Mouse (Mus musculus) olfactory bulb, adult 2 months (tissue): Measurements from ENCODE around the gene Adam19. TPM values are rescaled to one million over a fixed set of nuclear protein-coding genes. Genes with fewer than 3 reads are reported as not detected.

Experiments used
- H3K27ac ChIP-seq: fragments of 200-500 bp; 2 replicates; pipeline ENCODE4 v1.5.1; 2012; ENCODE audit warnings: low read depth, low read length; ENCODE audit not compliant: insufficient read depth
- H3K4me1 ChIP-seq: fragments of 200-500 bp; 2 replicates; pipeline ENCODE4 v1.6.1; 2012; ENCODE audit warnings: low read length; ENCODE audit not compliant: control insufficient read depth, insufficient read depth
- H3K4me3 ChIP-seq: fragments of 200-500 bp; 2 replicates; pipeline ENCODE4 v1.5.1; 2012; ENCODE audit warnings: mild to moderate bottlenecking, low read depth, low read length, moderate library complexity; ENCODE audit not compliant: insufficient read depth
- CTCF ChIP-seq: fragments of 200-500 bp; IDR thresholded peaks from 2 replicates; pipeline ENCODE4 v1.5.1; 2012; ENCODE audit warnings: low read depth, mild to moderate bottlenecking, low read length, moderate library complexity; ENCODE audit not compliant: insufficient read depth
- POLR2A ChIP-seq: fragments of 200-500 bp; IDR thresholded peaks from 2 replicates; pipeline ENCODE4 v1.6.1; 2012; ENCODE audit warnings: mild to moderate bottlenecking, low read depth, low read length, moderate library complexity; ENCODE audit not compliant: insufficient read depth
- WGBS: fragments of 180-500 bp; shearing (Covaris S2); methylation state at CpG from one replicate; pipeline ENCODE4 v1.1.7; 2018; 5-methylcytosine and 5-hydroxymethylcytosine counted together
- polyA plus RNA-seq: library from polyadenylated mRNA; stranded (reverse); fragments of >200 nt; gene quantifications from 2 replicates; pipeline ENCODE4 v1.2.4, GENCODE M21; 2012; ENCODE audit warnings: low replicate concordance; ENCODE audit not compliant: missing spikeins, insufficient read depth, insufficient read length

Gene Adam19
- polyA plus RNA-seq, 1 experiment: not detected

DNA sequence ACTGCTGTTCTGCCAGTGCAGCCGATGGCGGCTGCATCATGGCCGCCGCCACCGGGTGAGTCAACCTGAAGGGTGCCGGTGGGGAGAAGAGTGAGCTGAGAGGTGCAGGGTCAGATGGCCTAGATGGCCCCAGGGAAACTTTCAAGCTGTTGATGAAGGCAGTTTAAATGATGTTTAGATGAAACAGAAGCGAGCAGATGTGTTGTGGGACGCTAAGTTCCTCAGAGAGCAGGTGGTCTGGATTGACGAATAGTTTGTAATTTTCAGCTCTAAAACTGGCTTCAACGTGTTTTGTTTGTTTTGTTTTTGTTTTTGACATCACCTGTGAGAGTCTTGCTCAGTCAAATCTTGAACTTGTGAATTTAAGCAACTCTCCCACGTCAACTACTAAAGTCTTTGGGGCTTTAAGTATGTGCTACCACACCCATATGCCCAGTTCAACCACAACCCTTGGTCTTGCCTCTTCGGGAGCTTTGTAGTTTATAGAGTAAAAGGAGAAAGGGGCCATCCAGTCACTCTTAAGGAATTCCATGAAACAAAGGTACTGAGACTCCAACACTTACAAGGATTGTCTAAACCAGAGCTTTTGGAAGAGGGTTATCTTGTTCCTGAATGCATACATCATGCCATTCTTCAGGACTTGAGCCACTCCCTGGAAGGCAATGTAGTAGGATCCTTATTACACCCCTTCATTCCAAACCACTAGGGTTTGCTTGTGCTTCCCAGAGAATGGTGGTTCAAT lies 69.5 kb downstream of the Adam19 start:
- no peaks in the 10 kb centered on the region for H3K4me1 ChIP-seq
- H3K27ac ChIP-seq: no peak overlapping the region
- H3K4me3 ChIP-seq: no peak overlapping the region
- WGBS: 95% methylated on average over 12 of the region's 12 CpGs
- TF ChIP-seq POLR2A (no peak), CTCF (no peak)

- 93% methylated on average over 7 of the region's 7 CpGs for WGBS
- TF ChIP-seq CTCF (no peak), POLR2A (no peak)
- no peak overlapping the region for H3K27ac ChIP-seq
Observed at GRCm38 (mm10) chr11:46125835-46126229, 70.0 kb downstream of the Adam19 start.

GRCm38 (mm10) chr11:46126317-46126716 lies 70.5 kb downstream of the Adam19 start:
- Histone ChIP-seq H3K4me1 (no peaks in the 10 kb centered on the region), H3K4me3 (no peak overlapping the region), H3K27ac (no peak overlapping the region)
- no peak for TF ChIP-seq CTCF
- TF ChIP-seq POLR2A: no peak
- WGBS: 95% methylated on average over 7 of the region's 7 CpGs

More at GRCm38 (mm10) chr11:46125835-46126229, 70.0 kb downstream of the Adam19 start:
- H3K4me1 ChIP-seq: no peaks in the 10 kb centered on the region
- H3K4me3 ChIP-seq: no peak overlapping the region

GRCm38 (mm10) chr11:46126827-46127410 lies 71.1 kb downstream of the Adam19 start:
- TF ChIP-seq CTCF (no peak), POLR2A (no peak)
- H3K4me1 ChIP-seq: no peaks in the 10 kb centered on the region

GRCm38 (mm10) chr11:46127621-46128547 lies 72.1 kb downstream of the Adam19 start:
- TF ChIP-seq POLR2A (no peak), CTCF (no peak)
- Histone ChIP-seq H3K4me1 (no peaks in the 10 kb centered on the region), H3K4me3 (no peak overlapping the region), H3K27ac (no peak overlapping the region)
- 85% methylated on average over 15 of the region's 15 CpGs for WGBS

More at GRCm38 (mm10) chr11:46126827-46127410, 71.1 kb downstream of the Adam19 start:
- WGBS: 92% methylated on average over 11 of the region's 11 CpGs
- Histone ChIP-seq H3K4me3 (no peak overlapping the region), H3K27ac (no peak overlapping the region)

GRCm38 (mm10) chr11:46128548-46128945 lies 72.8 kb downstream of the Adam19 start:
- TF ChIP-seq POLR2A: no peak
- peak; percentile 47; the same call in 1 of the 2 replicates for TF ChIP-seq CTCF
- Histone ChIP-seq H3K4me1 (no peaks in the 10 kb centered on the region), H3K4me3 (no peak overlapping the region), H3K27ac (no peak overlapping the region)
- 70% methylated on average over 9 of the region's 9 CpGs for WGBS

DNA sequence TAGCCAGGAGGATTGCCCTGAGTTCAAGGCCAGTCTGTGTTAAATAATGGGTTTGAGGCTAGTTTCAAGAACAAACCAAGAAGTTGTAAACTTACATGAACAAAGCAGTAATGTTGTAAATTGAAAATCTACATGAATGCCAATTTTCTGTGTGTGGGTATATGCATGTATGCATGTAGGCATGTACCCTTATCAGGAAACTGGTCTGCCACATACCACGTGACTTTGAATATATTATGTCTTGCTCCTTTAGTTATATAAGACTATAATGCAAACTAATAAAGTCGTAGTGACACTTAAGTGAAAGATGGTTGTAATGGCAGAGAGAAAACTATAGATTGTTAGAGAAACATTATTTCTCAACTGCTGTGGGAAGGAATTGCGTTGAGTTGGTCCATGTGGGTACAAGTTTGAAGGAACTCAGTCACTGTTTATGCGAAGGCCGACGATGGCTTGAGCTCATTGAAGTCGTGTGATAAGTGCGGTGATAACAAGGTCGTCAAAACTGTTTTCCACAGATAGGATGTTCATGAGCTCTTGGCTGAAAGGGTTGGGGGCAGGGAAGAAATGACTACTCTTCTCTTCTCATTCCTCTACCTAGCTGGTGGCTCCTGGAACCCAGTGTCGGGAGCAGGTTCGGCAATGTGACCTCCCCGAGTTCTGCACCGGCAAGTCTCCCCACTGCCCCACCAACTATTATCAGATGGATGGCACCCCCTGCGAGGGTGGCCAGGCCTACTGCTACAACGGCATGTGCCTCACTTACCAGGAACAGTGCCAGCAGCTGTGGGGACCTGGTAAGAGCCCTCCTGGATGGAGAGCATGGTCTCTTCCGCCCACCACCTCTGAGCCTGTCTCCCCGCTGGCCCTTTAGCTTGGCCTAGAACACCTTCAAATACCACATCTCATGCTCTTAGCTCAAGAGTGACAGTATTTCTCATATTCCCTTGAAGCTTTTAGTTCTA lies 75.5 kb downstream of the Adam19 start:
- 94% methylated on average over 17 of the region's 17 CpGs for WGBS
- no peak overlapping the region for H3K4me3 ChIP-seq
- no peak overlapping the region for H3K27ac ChIP-seq
- H3K4me1 ChIP-seq: peaks cover 3% of the 10 kb centered on the region
- no peak for TF ChIP-seq CTCF
- no peak for TF ChIP-seq POLR2A

DNA sequence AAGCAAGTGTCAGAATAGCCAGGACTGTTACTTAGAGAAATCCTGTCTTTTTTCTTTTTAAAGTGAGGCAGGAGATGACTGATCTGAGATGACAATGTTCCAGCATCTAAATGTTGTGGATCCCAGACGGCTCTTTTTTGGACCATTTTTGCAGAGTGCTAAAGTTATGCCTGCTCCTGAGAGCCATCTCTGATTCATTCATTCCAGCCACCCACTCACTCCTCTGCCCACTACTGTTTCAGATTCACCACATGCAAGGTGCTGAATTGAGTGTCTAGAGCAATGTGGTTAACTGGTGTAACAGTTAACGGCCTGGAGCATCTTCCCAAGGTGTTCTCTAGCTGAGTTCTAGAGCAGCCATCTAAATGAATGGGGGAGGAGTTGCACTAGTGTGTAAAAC lies 79.1 kb downstream of the Adam19 start:
- peaks cover 3% of the 10 kb centered on the region for H3K4me1 ChIP-seq
- H3K4me3 ChIP-seq: no peak overlapping the region
- 55% methylated on average over 2 of the region's 2 CpGs for WGBS
- no peak overlapping the region for H3K27ac ChIP-seq
- no peak for TF ChIP-seq POLR2A
- TF ChIP-seq CTCF: no peak
